Mouse (Mus musculus) spleen, adult 12 weeks (tissue): Measurements from ENCODE around the gene Calcoco2.

ENCODE experiments used
- DNase-seq: peaks from one replicate; pipeline ENCODE4 v3.0.0; 2022; ENCODE audit warnings: low spot score

The Calcoco2 gene

DNA sequence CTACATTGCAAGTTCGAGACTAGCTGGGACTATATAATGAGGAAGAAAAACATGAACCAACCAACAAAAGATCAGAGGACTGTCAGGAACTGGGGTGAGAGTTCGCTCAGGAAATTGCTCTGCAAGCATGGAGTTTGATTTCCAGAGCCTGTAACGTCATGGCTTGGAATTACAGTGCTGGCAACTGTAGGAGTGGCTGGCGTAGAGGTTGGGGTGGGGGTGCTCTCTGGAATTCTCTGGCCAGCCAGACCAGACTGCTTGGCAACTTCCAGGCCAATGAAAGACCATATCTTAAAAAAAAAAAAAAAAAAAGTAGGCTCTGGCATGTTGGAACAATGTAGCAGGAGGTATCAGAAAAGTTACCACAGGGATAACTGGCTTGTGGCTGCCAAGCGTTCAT, 31.0 kb downstream of the Calcoco2 start:
- DNase-seq: no peak

DNA sequence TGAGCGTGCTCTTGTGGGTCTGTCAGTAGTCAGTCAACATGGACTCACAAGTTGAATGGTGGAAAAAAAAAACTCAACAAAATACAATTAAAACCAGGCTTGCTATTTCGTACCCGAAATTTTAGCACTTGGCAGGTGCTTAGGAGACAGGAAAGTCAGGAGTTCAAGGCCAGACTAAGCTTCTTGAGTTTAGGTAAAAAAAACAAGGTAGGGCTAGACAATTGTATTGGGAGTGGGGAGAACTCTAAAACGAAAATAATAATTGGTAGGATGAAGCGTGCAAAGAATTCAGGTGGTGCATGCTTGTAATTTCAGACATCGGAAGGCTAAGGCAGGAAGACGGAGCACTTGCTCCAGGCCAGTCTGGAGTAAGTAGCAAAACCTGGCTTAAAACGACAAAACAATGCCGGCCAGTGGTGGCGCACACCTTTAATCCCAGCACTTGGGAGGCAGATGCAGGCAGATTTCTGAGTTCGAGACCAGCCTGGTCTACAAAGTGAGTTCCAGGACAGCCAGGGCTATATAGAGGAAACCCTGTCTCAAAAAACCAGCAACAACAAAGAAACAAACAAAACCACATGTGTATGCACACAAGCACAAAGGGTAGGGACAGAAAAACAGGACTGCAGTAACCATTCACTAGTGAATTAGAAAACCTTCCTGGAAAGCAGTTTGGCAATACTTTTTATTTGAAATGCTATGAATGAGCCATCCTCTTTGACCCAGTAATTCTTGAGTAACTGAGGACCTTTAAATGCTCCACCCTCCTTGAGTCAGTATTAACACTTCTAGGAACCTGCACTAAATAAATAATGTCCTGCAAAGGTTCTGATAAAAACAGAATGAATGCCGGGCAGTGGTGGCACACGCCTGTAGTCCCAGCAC, 35.3 kb downstream of the Calcoco2 start:
- no peak for DNase-seq

DNA sequence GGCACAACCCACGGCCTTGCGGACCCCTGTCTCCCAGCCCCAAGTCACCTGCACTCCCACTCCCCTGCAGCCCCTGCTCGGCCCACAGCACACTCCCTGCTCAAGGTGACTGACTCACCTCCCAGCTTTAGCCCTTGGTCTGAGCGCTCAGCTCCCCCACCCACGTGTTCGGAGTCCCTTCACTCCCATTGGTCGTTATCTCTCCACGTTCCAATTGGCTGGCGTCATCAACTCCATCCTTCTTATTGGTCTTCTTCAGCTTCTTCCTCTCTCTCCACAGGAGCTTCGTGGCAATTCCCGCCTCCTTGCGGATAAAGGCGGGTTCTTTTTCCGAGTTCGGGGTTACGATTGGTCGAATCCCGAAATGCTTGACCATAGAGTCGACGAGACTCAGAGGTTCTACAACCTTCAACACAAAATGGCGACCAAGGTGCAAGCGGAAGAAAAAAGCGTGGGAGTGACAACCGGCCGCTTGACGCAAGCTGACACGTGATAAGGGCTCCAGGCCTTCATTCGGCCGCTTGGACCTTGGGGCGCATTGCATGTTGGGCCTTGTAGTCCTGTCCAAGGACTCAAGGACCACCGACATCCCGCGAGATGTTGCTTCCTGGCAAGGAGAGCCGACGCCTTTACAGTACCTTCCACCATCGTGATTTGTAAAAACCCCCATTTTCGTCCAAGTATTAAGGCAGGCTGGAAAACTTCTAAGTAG, 36.1 kb downstream of the Calcoco2 start, which contains the start of gene Atp5g1:
Gene Atp5g1, minus strand, starts transcription at position 162 of the 712 bp plus-strand sequence.
- DNase-seq: peak; percentile 97

DNA sequence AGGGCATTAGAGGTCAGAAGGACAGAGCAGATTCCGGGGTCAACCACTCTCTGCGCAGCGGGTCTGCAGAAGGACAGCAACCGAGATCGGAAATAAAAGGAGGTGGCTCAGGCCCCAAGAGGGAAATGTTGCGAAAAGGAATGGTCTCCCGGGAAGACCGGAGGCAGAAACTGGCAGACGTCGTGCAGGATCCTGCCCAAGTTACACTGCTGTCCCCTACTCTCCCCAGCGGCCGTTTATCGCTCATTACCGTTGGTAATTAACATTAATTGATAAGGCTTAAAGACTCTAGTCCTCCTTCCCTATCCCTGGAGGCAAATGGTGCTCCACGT, 36.6 kb downstream of the Calcoco2 start:
- DNase-seq: no peak

DNA sequence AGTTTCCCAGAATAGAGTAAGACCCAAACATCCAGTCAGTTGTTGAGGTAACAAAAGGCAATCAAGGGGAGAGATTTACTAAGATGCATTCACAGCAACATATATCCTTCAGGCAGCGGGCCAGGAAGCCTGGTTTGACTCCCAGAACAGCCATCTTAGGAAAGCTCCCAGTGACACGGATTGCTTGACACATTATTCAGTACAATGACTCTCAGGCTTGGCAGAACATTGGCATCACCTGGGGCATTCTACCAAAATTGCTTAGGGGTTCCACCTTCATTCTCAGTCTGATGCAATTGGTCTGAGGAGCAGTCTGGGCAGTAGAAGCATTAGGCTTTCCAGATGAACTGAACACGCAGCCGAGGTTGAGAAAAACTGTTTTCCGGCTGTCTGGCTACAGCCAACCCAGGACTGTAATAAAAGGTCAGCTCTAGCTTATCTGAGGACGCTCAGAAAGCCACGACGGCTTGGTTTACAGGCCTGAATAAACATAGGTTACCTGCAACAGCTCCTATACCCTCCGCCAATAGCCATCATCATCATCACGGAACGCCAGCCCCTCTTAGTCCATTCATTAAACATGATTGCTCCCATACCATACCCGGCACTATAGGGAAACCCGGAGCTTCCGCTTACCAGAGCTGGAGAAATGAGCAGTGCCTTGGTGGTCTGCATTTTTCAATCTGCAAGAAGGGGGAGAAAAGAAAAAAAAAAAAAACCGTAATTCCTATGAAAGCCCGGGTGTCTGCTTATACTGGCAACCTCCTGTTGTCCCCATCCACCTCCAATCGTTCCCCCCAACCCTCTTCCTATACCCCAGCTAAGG, 37.2 kb downstream of the Calcoco2 start:
- no peak for DNase-seq

DNA sequence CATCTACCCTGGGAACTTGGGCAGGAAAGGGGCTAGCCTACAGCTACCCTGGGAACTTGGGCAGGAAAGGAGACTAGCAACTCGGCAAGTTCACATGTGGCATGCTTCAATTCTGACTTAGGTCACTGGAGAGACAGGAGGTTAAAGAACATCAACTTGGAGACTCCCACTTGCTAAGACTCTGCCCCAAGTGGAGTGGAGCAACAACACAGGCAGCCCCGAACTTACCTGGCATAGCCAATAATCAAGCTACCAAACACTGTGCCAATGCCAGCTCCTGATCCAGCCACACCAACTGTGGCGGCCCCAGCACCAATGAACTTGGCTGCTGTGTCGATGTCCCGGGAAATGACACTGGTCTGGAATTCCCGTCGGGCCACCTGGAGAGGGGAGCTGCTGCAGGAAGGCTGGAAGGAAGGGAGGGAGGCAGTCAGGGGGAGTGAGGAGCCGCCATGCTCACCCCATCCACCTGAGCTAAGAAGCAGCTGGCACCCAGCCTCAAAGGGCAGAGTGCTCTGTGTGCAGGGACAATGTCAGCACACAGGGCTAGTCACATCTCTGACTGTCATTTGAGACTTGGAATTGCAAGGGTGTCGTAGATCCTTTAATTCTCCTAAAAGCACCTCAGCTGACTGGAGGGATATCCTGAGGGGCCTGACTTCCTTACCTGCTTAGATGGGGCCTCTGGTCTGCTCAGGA, 38.3 kb downstream of the Calcoco2 start:
- no peak for DNase-seq

DNA sequence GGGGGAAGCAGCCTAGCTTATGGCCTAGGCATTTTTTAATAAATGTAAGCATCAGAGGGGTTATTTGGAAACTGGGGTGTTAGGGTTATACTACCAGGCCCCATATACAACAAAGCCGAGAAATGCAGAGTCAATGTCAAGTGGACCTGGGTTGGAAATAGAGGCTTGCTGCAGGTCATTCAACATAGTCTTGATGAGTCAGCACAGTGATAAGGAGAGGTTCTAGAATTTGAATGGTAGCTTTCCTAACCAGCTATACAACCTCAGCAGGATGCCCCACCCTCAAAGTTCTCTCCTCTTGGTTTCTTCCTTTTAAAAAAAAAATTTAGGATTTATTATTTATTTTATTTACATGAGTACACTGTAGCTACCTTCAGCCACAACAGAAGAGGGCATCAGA, 40.8 kb downstream of the Calcoco2 start:
- DNase-seq: no peak

DNA sequence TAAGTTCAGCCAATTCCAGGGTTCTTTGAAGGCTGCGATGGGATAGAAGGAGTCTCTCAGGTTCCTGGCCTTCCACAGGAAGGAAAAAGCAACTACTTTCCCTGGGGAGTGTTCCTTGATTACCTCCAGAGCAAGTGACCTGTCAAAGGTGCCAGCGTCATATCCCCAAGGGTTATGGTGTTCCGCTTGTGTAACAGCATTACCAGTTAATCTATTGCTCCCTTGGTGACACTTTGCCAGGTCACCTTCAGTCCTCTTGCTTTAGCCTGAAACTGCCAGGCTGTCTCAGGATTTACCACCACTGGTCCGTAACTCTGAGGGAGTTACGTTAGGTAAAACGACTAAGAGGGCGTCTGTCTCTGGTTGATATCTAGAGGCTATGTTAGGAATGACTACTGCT, 41.4 kb downstream of the Calcoco2 start:
- no peak for DNase-seq

DNA sequence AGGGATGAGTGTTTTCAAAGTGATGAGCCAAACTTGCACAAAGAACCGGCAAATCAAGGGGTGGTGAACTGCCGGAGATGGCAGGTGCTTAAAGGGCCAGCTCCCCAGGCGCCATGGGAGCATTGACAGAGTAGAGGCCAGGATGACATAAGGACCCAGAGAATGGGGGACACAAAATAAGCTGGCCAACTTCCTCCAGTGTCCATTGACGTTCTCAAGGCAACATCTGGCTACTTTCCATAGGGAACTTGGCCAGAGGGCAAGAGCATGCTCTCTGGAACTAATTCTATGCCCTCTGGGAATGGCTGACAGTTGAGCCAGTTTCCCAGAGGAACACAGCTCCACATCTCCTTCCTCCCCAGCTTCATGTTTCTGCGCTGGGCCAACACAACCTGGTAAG, 43.5 kb downstream of the Calcoco2 start:
- DNase-seq: no peak

DNA sequence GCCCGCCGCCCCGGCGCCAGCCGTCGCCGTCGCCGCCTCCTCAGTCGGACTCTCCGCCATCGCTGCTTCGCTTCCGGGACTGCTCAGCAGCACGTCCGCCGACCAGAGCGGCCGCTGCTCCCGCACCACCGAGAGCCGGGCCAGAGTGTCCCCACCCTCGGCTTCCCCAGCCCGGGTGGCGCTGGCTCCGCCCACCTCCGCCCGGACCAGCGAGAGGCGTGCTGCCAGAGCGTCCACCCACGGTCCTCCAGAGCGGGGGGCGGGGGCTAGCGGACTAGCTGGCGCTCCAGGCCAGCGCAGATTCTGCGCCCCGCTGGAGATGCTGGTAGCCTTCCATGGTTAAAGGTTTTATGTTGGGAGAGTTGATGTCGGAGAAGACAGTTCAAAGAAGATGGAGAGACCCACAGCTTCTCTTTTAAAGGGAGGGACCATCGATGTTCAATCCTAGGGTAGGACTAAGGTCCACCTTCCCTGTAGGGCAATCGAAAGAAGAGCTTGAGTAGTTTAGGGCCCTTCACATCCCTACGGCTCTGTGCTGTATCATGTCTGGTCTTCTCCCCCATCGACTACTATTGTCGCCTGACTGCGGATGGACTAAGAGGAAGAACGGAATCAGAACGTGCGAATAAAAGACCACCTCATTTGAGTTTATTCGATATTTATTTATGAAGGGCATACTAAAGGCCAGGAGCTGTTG, 46.4 kb downstream of the Calcoco2 start, which contains the start of gene Ube2z:
Gene Ube2z, minus strand, starts transcription at position 174 of the 697 bp plus-strand sequence.
- peak; percentile 95 for DNase-seq

DNA sequence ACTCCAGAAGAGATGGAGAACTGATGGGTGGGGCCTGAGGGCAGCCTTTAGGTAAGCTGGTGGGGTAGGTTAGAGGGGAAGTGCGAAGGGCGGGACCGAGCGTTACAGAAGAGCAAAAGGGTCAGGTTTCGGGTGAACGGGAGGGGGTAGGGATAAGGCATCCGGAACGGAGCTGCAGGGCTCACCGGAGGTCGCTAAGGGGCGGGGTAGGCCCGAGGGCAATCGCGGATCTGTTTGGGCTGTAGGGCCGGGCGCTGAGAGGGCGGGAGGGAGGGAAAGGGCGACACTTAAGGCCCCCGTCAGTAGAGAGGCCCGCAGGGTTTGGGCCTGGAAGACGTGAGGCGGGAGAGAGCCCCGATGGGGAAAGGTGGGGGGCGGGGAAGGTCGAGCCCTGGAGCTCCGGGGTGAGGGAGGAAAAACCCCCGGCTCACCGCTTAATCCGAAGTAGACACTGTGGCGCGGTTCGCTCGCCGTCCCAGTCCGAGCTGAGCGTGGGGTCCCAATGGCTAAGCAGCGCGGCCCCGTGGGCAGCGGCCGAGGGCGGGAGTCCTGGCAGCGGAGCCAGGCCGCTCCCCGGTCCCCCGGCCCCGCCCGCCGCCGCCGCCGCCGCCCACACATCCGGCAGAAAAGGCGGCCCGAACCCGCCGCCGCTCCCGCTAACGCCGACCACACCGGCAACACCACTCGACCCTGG, 47.1 kb downstream of the Calcoco2 start:
- peak; percentile 21 for DNase-seq

DNA sequence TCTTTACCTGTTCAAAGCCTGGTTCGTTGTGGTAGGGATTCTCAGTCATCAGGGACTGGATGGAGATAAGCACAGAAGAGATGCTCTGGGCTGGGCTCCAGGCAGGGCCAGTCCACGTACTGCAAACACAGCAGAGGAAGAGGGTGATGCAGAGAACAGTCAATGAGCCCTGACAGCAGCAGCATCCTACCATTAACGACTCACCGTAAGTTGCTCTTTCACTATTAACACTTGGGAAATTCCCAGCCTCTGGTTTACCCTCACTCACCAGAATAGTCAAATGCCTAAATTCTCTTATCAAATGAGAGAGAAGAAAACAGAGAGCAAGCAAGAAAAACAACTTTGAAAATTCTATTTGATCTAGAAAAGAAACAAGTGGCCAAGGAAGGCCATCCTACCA, 53.5 kb downstream of the Calcoco2 start:
- no peak for DNase-seq

DNA sequence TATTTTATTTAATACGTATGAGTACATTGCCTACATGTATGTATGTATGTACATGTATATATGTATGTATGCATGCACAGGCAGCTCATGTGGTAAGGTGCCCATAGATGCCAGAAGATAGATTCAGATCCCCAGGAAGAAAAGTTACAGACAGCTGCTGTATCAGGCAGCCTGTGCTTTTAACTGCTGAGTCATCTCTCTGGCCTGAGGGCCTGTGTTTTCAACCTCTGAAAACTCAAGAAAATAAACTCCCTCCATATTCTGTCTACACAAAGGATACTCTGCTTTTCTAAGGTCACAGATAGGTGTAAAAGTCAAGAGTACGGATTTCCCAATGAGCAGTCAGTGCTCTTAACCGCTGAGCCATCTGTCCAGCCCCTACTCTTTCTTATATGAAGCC, 60.9 kb downstream of the Calcoco2 start:
- DNase-seq: no peak

DNA sequence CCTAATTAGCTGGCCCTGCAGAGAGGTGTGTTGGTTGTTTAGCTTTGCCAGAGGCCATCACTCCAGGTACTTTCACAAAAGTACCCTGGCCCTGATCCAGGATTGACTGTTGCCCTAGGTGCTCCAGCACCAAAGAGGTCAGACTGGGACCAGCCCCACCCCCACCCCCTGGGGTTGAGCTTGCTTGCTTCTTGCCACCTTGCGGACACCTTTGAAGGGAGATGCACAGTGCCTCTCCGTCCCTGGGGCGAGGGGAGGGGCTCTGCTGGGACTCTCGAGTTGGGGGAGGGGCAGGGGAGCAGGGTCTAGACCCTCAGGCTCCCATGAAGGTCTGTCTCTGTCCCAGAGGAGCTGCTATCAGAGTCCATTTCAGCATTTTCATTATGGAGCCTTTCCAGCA, 61.8 kb downstream of the Calcoco2 start:
- no peak for DNase-seq
